Mouse (Mus musculus) urinary bladder, postnatal 36 days (tissue): Measurements from ENCODE around the gene Tex264.

Source experiments
- DNase-seq, 2 experiments: peaks; one replicate each; pipeline ENCODE4 v3.0.0; 2022; ENCODE audit warnings: low spot score in 2 of 2, mixed read lengths in 1 of 2

The Tex264 gene

DNA sequence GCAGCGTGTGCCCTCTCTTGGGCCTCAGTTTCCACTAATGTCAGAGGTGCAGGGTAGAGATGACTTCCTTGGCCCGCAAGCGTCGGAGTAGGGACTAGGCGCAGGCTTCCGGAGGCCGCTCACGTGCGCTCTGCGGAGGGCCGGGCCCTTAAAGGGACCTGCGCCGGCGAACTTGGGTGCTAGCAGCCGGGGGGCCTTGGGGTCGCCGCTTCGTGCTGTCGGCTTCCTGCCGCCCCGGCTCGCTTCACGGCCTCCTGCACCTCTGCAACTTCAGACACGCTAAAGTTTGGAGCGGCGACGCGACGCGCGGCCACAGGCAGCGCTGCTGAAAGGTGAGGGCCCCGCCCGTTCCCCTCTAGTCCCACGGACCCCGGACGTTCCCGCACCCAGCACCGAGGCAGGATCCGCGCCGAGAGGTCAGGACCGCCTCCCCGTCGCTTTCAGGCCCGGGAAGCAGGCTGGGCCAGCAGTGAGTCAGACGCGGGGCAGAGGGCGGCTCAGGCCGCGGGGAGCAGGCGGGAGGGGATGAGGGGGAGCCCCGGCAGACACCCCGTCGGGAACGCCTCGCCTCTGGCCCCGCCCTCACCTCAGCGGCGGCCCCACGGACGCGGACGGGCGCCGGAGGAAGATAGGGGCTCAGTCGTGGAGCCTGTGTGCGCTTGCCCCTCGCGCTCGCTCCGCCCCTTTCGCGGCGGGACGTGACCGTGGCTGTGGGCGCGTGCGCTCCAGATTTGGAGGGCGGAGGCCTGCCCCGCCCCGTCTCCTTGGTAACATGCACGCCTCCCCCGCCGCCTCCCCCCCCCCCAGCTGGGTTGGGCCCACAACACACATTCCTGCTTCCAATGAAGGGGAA, at the start of gene Tex264:
Tex264 (minus strand) TSS at position 679 of the 853 bp plus-strand sequence.
- peak; percentile 81 to 86 for DNase-seq

- DNase-seq, result no peak
These were observed 48.0 kb upstream of the Tex264 start for GRCm38 (mm10) chr9:106733690-106734089.

GRCm38 (mm10) chr9:106729416-106729815, 43.7 kb upstream of the Tex264 start:
- DNase-seq, result no peak

- DNase-seq, result no peak
These were observed 41.2 kb upstream of the Tex264 start for GRCm38 (mm10) chr9:106726891-106727290.

GRCm38 (mm10) chr9:106725435-106725834, 39.7 kb upstream of the Tex264 start:
- DNase-seq, result no peak

GRCm38 (mm10) chr9:106724864-106725263, 39.1 kb upstream of the Tex264 start:
- DNase-seq, result no peak

- no peak for DNase-seq
These were observed 31.0 kb upstream of the Tex264 start for GRCm38 (mm10) chr9:106716729-106717128.

GRCm38 (mm10) chr9:106716232-106716631, 30.5 kb upstream of the Tex264 start:
- DNase-seq, result no peak

DNA sequence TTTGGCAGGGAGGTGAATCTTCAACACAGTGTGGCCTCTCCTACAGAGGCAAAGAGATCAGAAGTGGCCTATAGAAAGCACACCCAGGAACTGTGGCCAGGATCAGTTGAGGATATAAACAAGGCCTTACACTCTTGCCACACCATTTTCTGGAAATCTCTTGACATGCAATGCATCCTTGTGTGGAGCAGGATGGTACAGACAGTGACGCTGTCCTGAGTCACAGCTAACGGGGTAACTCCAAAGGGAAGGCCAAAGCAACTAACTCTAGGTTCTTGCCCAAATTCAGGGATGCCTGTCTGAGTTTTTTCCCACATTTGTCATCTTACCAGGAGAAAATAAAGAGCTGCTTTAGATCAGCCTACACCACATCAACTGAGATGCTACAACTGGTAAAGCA, 26.7 kb upstream of the Tex264 start:
- no peak for DNase-seq

DNA sequence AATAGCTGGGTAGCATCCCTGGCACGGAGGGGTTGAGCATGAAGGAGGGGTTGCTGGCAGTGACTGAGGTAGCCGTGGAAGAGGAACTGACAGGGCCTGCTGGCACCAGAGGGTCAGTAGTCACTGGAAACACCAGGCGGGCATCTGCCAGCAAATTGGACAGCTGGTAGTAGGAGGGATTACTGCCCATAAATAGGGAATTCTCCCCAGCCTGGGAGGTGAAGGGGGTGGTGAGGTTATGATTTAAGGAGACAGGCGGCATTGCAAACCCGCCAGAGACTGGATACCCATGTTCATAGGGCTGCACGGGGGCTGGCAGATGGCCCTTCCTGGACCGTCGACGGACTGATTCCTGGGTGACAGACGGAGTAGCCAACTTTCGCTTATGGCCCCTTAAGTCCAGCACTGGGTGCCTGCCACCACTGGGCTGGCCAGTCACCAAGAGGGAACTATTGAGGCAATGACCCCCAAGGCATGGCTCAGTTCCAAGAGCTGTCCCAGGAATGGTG, 7.3 kb upstream of the Tex264 start:
- no peak for DNase-seq

DNA sequence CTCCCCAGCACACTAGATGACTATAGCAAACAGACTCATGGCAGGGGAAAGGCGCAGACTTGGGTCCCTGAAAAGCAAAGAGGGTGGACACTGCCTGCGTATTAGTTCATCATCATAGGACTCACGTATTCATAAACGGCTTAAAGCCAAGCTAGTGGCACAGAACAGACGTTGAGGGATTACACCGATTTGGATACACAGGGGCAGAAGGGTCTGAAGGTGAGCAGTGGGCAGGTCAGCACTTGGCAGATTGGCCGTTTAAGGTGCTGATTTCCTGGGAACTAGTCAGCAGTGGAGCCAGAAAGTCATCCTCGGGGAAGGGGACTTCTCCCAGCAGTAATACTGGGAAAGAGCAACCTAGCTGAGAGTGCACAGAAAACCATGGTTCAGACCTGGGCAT, 3.1 kb upstream of the Tex264 start:
- DNase-seq, result no peak

GRCm38 (mm10) chr9:106686983-106687650, 1.4 kb upstream of the Tex264 start:
- peak; percentile 52 to 68 for DNase-seq

DNA sequence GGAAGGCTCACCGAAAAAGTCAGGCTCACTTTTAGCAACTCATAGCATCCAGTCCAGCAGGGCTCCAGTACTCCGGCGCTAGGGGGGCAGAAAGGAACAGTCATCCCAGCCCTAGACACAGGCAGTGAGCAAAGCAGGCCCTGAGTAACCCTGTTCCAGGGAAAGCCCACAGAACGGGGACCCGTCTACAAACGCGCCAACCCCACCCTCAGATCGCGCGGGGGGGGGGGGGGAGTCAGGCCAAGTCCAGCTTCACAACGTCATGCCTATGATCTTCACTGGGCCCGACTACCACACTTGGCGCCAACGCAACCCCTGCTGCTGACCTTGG, 844 bp downstream of the Tex264 start:
- DNase-seq, result no peak

DNA sequence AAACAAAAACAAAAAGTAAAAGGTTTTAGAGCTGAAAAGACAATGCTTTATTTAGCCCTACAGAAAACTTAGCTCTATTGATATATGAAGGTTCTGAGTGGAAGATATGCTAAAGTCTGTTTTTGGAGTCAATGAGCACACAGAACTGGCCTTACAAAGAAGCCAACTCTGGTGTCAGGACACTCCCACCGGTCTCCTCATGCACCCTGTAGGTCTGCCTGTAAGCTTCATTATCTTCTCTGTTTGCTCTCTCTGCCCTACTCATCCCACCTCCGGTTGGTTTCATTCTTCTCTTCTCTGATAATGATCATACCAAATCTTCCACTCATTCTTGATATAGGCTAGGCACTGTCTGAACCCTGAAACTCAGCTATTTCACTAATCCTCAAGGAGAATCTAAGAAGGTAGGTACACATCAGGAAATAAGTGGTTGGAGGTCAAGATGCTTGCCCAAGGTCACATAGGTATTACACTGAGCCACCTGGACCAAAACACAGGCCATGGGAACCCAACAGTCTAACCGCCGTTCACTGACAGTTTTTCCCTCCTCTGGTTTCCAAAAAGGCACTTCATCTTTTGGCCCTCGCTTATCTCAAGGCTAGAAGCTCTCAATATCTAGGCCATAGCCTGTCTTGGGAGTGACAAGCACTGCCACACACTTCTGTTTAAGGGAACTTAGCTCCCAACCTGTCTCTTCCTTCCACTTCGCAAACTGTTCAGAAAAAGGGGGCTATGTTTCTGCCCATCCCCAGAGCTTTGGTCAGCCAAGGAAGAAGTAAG, 1.4 kb downstream of the Tex264 start:
- DNase-seq, result no peak

DNA sequence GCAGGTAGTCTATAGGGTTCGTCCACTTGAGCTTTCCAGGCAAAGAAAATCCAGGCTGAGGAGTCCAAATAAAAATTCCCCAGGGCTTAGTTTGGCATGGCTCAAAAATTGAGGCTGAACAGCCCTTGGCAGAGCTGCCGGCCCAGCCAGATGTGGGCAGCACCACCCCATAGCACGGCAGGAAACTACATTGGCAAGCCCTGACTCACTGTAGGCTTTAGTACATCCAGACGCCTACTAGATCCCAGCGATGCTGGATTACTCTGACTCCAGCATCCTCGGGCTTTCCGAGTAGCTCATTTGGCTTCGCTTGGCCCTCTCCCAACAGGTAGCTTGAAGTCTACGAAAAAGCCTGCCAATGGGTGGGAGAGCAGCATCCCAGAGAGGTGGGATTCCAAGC, 4.7 kb downstream of the Tex264 start:
- DNase-seq, result no peak

DNA sequence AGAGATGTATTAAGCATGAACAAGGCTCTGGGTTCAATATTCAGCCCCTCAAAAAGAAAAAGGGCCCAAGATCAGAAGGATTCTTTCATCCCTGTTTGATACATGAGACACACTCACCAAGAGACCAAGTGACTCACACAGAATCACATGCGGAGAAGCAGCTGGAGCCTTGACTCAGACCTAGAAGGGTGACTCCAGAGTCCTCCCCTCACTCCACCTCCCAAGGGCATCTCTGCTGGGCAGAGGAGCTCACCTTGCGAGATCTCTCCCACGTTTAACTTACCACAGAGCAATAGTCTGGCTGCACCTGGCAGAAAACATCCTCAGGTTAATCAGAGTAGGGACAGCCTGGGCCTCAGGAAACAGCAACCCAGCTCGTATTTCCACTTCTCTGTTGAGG, 7.5 kb downstream of the Tex264 start:
- DNase-seq, result no peak

DNA sequence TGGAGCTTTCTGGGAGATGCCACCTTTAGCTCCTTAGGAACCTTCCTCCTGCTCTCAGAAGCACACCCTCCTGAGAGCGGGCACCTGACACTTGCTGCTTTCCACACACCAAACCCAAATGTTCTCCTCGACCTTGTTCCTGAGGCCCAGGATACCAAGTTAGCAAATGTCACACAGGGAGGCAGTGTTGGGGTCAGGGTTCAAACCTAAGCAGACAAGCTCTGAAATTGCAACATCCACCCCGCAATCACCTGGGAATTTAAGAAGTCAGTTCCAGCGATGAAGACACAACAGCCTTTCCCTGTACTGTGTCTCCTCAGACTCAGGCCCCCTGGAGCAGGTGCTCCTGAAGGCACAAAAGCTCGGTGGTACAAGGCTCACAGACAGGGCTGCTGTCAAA, 8.0 kb downstream of the Tex264 start:
- DNase-seq, result no peak

DNA sequence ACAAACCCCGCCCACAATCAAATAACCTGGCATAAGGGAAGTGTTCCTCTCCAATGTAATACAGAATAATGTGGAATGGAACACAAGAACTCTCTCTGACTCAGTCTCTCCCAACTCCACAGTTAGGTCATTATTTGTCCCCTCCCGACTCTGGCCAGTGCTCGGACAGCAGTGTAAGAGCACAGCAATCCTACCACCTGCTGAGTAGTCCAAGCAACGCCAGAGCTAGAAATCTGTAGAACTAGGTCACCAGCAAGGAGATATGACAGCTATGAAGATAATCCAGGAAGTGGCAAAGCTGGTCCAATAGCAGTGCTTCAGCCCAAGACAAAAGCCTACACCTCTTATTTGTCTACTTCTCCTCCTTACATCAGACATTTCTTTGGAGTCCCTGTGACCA, 9.2 kb downstream of the Tex264 start:
- no peak for DNase-seq

DNA sequence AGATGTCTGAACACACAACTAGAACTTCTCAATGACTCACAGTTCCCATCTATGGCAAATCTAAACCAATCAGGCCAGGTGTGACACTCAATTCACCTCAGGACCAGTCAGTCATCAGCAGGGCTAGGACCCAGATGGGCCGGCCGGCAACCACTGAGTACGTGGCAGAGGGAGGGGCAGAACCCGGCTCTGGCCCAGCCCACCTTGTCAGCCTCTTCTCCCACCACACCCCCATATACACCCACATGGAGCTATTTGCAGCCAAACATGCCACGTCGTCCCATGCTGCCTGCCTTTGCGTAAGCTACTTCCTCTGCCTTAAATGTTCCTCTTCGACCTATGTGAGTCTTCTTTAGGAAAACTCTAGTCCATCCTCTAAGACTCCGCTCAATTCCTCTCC, 9.8 kb downstream of the Tex264 start:
- no peak for DNase-seq

GRCm38 (mm10) chr9:106675480-106675879, 10.2 kb downstream of the Tex264 start:
- peak; percentile 78 to 82 for DNase-seq

DNA sequence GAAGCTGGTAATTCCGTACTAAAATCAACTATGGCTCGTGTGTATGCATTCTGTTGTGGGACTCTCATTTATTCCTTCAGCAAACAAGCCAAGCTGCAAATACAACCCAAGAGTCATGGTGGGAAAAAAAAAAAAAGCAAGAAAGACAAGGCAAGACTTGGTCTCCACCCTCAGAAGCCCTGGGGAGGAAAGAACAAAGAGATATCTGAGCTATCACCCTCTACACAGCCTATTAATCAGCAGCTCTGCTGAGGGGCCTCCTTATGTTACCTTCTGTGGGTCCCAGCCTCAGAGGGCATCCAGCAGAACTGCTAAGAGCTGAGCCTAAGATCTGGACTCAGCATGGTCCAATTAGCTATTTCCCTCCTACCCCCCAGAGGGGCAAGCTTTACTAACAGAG, 11.9 kb downstream of the Tex264 start:
- DNase-seq, result no peak

GRCm38 (mm10) chr9:106664856-106665255, 20.9 kb downstream of the Tex264 start:
- no peak for DNase-seq
